Mouse (Mus musculus) E14TG2a.4 (cell line): ENCODE measurements around the gene Itpr1.

Source experiments
- CTCF ChIP-seq: conservative IDR thresholded peaks from 2 replicates; pipeline ENCODE4 v1.5.1; 2014; ENCODE audit warnings: low read length
- POU5F1 ChIP-seq: IDR thresholded peaks from 2 replicates; pipeline ENCODE4 v1.6.1; 2014; ENCODE audit warnings: low read length, borderline replicate concordance

DNA sequence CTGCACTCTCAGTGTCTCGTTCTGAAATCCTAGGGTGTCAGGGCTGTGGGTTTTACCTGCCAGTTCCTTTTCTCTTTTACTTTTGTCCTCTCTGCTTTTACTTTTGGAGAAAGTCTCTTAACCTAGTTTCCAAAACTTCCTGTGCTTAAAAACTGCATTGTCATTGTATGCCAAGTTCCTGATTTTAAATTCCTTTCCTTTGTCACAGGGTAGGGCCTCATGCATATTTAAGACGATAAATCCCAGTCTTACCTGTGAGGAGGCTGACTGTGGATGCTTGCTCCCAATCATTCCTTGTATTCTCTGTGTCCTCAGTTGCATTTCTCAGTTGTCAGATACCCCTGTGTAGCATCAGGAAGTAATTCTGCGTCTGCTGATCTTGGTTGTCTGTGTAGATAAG is 118.4 kb downstream of the Itpr1 start:
- no peak for TF ChIP-seq CTCF
- TF ChIP-seq POU5F1, result no peak
